ENCODE assay signal across 22 mouse cellular contexts in the genomic region with DNA sequence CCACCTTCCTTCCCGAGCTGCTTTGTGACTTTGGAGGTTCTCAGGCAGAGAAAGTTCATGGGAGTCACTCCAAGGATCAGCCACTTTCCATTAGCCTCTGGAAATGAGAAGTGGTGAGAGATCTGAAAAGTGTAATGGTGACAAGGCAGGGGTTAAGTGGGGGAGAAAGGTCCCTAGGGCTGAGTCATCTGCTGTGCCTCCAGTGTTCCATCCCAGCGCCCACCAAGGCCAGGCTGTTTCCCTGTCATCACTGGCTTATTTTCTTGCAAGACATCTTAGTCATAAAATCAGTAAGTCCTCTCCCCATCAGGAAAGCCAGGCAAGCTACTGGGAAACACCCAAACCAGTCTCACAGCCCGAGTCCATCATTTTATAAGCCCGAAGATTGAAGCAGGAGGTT.
"Had no signal": no experiment of that assay in that cellular context is flagged by ENCODE, and none has a peak within 500 bp of the region (broad histone marks: within the 10 kb centered on the region; RNA-seq: fewer than 3 reads in every experiment).

No protein-coding gene starts in this region.

- H3K36me3 ChIP-seq: limb, embryonic 12.5 days; limb, embryonic 15.5 days; midbrain, embryonic 12.5 days; midbrain, embryonic 15.5 days; neural tube, embryonic 12.5 days; neural tube, embryonic 15.5 days had no signal

- H3K27ac ChIP-seq: limb, embryonic 12.5 days; limb, embryonic 15.5 days; liver, embryonic 14.5 days; macrophage; midbrain, embryonic 12.5 days; midbrain, embryonic 15.5 days; neural tube, embryonic 12.5 days; neural tube, embryonic 15.5 days; stomach, postnatal 0 days had no signal

- DNase-seq: kidney, postnatal 10 days; kidney, postnatal 36 days; left cerebral cortex, postnatal 4 days; liver, postnatal 0 days; lung, embryonic 14.5 days; right cerebral cortex, adult 18-20 months; right cerebral cortex, postnatal 14 days; right cerebral cortex, postnatal 4 days; thymus, adult 2 months; thymus, postnatal 14 days; thymus, postnatal 4 days had no signal

- H3K9ac ChIP-seq: limb, embryonic 12.5 days; limb, embryonic 15.5 days; liver, embryonic 14.5 days; liver, postnatal 0 days; lung, embryonic 14.5 days; midbrain, embryonic 12.5 days; midbrain, embryonic 15.5 days; neural tube, embryonic 12.5 days; neural tube, embryonic 15.5 days had no signal

- H3K9me3 ChIP-seq: limb, embryonic 12.5 days; limb, embryonic 15.5 days; midbrain, embryonic 12.5 days; midbrain, embryonic 15.5 days; neural tube, embryonic 12.5 days; neural tube, embryonic 15.5 days had no signal

- H3K4me3 ChIP-seq: limb, embryonic 12.5 days; limb, embryonic 15.5 days; midbrain, embryonic 12.5 days; midbrain, embryonic 15.5 days; neural tube, embryonic 12.5 days; neural tube, embryonic 15.5 days had no signal

- H3K4me1 ChIP-seq: limb, embryonic 12.5 days; limb, embryonic 15.5 days; midbrain, embryonic 12.5 days; midbrain, embryonic 15.5 days; neural tube, embryonic 12.5 days; neural tube, embryonic 15.5 days had no signal

- H3K27me3 ChIP-seq: limb, embryonic 12.5 days; limb, embryonic 15.5 days; midbrain, embryonic 12.5 days; midbrain, embryonic 15.5 days; neural tube, embryonic 12.5 days; neural tube, embryonic 15.5 days had no signal

- ATAC-seq: liver, postnatal 0 days; lung, postnatal 0 days; midbrain, embryonic 15.5 days had no signal

- H3K4me2 ChIP-seq: limb, embryonic 12.5 days; limb, embryonic 15.5 days; liver, embryonic 11.5 days; lung, embryonic 14.5 days; midbrain, embryonic 12.5 days; midbrain, embryonic 15.5 days; neural tube, embryonic 12.5 days; neural tube, embryonic 15.5 days had no signal
